Mouse (Mus musculus): ENCODE results near the gene Brd2. TPM values are rescaled to one million over a fixed set of nuclear protein-coding genes. Genes with fewer than 3 reads are reported as not detected.

Gene Brd2
- polyA plus RNA-seq, 1 experiment: 242 TPM

GRCm38 (mm10) chr17:34143461-34143860, 21.0 kb upstream of the Brd2 start:
- peak overlapping the region; percentile 73 for H3K4me3 ChIP-seq (replicated peaks)
- TF ChIP-seq GATA1 (IDR thresholded peaks at IDR 0.05; ENCODE audit: borderline replicate concordance, low read length): no peak
- TF ChIP-seq FLI1 (IDR thresholded peaks at IDR 0.05; ENCODE audit: low read length): no peak

GRCm38 (mm10) chr17:34143033-34143432, 20.6 kb upstream of the Brd2 start, which contains the start of gene H2-DMb2:
Gene H2-DMb2 (plus strand): TSS chr17:34143307.
- Histone ChIP-seq H3K4me1 (peaks cover 42% of the 10 kb centered on the region), H3K4me3 (replicated peaks) (peak within 1 kb of the TSS; percentile 73), H3K9me3 (no peaks in the 10 kb centered on the region), H3K36me3 (replicated peaks; ENCODE audit: low read length) (peaks cover 4% of the 10 kb centered on the region), H3K27me3 (replicated peaks) (peaks cover 28% of the 10 kb centered on the region)
- no peak for TF ChIP-seq FLI1 (IDR thresholded peaks at IDR 0.05; ENCODE audit: low read length)
- no peak for TF ChIP-seq GATA1 (IDR thresholded peaks at IDR 0.05; ENCODE audit: borderline replicate concordance, low read length)

More at GRCm38 (mm10) chr17:34143461-34143860, 21.0 kb upstream of the Brd2 start:
- Histone ChIP-seq H3K27me3 (replicated peaks) (peaks cover 25% of the 10 kb centered on the region), H3K4me1 (peaks cover 42% of the 10 kb centered on the region), H3K36me3 (replicated peaks; ENCODE audit: low read length) (no peaks in the 10 kb centered on the region), H3K9me3 (no peaks in the 10 kb centered on the region)

- Histone ChIP-seq H3K36me3 (replicated peaks; ENCODE audit: low read length) (peaks cover 9% of the 10 kb centered on the region), H3K4me3 (replicated peaks) (peak overlapping the region; percentile 73), H3K27me3 (replicated peaks) (peaks cover 30% of the 10 kb centered on the region), H3K4me1 (peaks cover 42% of the 10 kb centered on the region), H3K9me3 (no peaks in the 10 kb centered on the region)
- no peak for TF ChIP-seq GATA1 (IDR thresholded peaks at IDR 0.05; ENCODE audit: borderline replicate concordance, low read length)
- no peak for TF ChIP-seq FLI1 (IDR thresholded peaks at IDR 0.05; ENCODE audit: low read length)
Observed at GRCm38 (mm10) chr17:34142456-34143010, 20.1 kb upstream of the Brd2 start.

- Histone ChIP-seq H3K4me1 (peaks cover 46% of the 10 kb centered on the region), H3K27me3 (replicated peaks) (peaks cover 36% of the 10 kb centered on the region)
Observed at GRCm38 (mm10) chr17:34141448-34141847, 19.0 kb upstream of the Brd2 start.

GRCm38 (mm10) chr17:34140240-34140639, 17.8 kb upstream of the Brd2 start:
- H3K9me3 ChIP-seq: no peaks in the 10 kb centered on the region
- no peak for TF ChIP-seq GATA1 (IDR thresholded peaks at IDR 0.05; ENCODE audit: borderline replicate concordance, low read length)
- TF ChIP-seq FLI1 (IDR thresholded peaks at IDR 0.05; ENCODE audit: low read length): no peak
- no peak overlapping the region for H3K4me3 ChIP-seq (replicated peaks)
- H3K36me3 ChIP-seq (replicated peaks; ENCODE audit: low read length): peaks cover 11% of the 10 kb centered on the region
- H3K4me1 ChIP-seq: peaks cover 57% of the 10 kb centered on the region
- peaks cover 35% of the 10 kb centered on the region for H3K27me3 ChIP-seq (replicated peaks)

More at GRCm38 (mm10) chr17:34141448-34141847, 19.0 kb upstream of the Brd2 start:
- Histone ChIP-seq H3K4me3 (replicated peaks) (no peak overlapping the region), H3K9me3 (no peaks in the 10 kb centered on the region), H3K36me3 (replicated peaks; ENCODE audit: low read length) (peaks cover 11% of the 10 kb centered on the region)
- TF ChIP-seq GATA1 (IDR thresholded peaks at IDR 0.05; ENCODE audit: borderline replicate concordance, low read length): no peak
- no peak for TF ChIP-seq FLI1 (IDR thresholded peaks at IDR 0.05; ENCODE audit: low read length)

- Histone ChIP-seq H3K27me3 (replicated peaks) (peaks cover 35% of the 10 kb centered on the region), H3K4me3 (replicated peaks) (peak overlapping the region; percentile 23), H3K9me3 (no peaks in the 10 kb centered on the region), H3K36me3 (replicated peaks; ENCODE audit: low read length) (peaks cover 11% of the 10 kb centered on the region), H3K4me1 (peaks cover 65% of the 10 kb centered on the region)
- TF ChIP-seq GATA1 (IDR thresholded peaks at IDR 0.05; ENCODE audit: borderline replicate concordance, low read length): no peak
- no peak for TF ChIP-seq FLI1 (IDR thresholded peaks at IDR 0.05; ENCODE audit: low read length)
Observed at GRCm38 (mm10) chr17:34139416-34139815, 17.0 kb upstream of the Brd2 start.

GRCm38 (mm10) chr17:34138655-34139054, 16.2 kb upstream of the Brd2 start:
- Histone ChIP-seq H3K36me3 (replicated peaks; ENCODE audit: low read length) (peaks cover 11% of the 10 kb centered on the region), H3K9me3 (no peaks in the 10 kb centered on the region), H3K4me1 (peaks cover 71% of the 10 kb centered on the region), H3K4me3 (replicated peaks) (no peak overlapping the region), H3K27me3 (replicated peaks) (peaks cover 35% of the 10 kb centered on the region)
- TF ChIP-seq GATA1 (IDR thresholded peaks at IDR 0.05; ENCODE audit: borderline replicate concordance, low read length) (no peak), FLI1 (IDR thresholded peaks at IDR 0.05; ENCODE audit: low read length) (no peak)

DNA sequence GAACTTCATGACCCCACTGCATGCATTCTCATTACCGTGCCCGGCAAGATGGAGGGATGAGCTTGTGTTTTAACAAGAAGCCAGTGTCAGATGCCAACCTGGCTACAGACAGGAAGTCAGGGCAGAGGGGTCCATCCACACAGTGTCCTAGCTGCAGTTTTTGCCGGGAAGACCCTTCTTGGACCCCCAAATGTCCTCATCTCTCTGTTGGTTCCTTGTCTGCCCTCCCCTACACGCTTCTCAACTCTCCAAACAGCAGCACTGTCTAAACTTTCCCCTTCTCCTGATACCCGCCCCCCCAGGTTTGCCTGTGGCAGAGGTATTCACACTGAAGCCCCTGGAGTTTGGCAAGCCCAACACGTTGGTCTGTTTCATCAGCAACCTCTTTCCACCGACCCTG, 15.2 kb upstream of the Brd2 start:
- Histone ChIP-seq H3K9me3 (no peaks in the 10 kb centered on the region), H3K27me3 (replicated peaks) (peaks cover 35% of the 10 kb centered on the region), H3K4me3 (replicated peaks) (no peak overlapping the region), H3K4me1 (peaks cover 64% of the 10 kb centered on the region), H3K36me3 (replicated peaks; ENCODE audit: low read length) (peaks cover 11% of the 10 kb centered on the region)
- TF ChIP-seq FLI1 (IDR thresholded peaks at IDR 0.05; ENCODE audit: low read length) (no peak), GATA1 (IDR thresholded peaks at IDR 0.05; ENCODE audit: borderline replicate concordance, low read length) (no peak)

DNA sequence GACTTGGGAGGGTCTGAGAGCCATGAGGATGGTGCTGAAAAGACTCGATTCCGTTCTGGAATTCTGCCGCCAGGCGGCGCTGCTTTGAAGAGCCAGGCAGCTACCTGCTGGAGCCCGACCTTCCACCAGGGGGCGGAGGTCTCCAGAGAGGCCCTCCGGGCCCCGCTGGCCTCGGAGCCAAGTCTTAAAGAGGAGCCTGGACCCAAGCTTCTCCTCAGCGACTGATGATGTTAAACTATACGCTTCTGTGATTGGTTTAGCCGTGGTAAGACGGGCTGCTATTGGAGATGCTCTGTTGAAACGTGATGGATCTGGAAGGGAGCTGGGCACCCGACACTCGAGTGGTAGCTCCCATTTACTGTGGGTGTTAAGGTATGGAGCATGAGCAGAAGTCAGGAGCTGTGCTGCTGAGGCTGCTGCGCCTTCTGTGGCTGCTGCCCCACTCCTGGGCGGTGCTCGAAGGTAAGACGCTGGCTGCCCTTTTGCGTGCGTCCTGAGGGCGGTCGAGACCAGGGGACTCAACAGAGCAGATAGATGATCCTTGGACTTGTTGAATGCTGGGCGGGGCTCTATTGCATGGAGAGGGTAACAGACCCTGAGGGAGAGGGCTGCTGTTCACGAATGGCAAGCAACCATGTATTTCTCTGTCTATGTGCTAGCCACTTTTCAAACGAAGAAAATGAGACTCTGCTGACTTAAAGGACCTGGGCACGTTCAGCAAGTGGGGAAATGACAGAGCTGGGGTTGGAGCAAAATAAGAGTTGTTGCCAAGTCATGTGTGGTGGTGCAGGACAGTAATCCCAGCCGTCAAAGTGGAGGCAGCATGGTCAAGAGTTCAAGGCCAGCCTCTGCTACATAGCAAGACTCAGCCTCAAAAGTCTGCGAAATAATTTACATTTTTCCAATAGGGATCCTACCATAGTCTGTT, 13.1 kb upstream of the Brd2 start:
- no peak for TF ChIP-seq FLI1 (IDR thresholded peaks at IDR 0.05; ENCODE audit: low read length)
- no peak for TF ChIP-seq GATA1 (IDR thresholded peaks at IDR 0.05; ENCODE audit: borderline replicate concordance, low read length)
- no peaks in the 10 kb centered on the region for H3K9me3 ChIP-seq
- peaks cover 11% of the 10 kb centered on the region for H3K36me3 ChIP-seq (replicated peaks; ENCODE audit: low read length)
- H3K4me1 ChIP-seq: peaks cover 51% of the 10 kb centered on the region
- H3K27me3 ChIP-seq (replicated peaks): peaks cover 32% of the 10 kb centered on the region
- H3K4me3 ChIP-seq (replicated peaks): peak overlapping the region; percentile 93

- no peak for TF ChIP-seq FLI1 (IDR thresholded peaks at IDR 0.05; ENCODE audit: low read length)
- TF ChIP-seq GATA1 (IDR thresholded peaks at IDR 0.05; ENCODE audit: borderline replicate concordance, low read length): no peak
- Histone ChIP-seq H3K4me1 (peaks cover 51% of the 10 kb centered on the region), H3K36me3 (replicated peaks; ENCODE audit: low read length) (peaks cover 12% of the 10 kb centered on the region), H3K4me3 (replicated peaks) (no peak overlapping the region), H3K27me3 (replicated peaks) (peaks cover 24% of the 10 kb centered on the region), H3K9me3 (no peaks in the 10 kb centered on the region)
Observed at GRCm38 (mm10) chr17:34134451-34134850, 12.0 kb upstream of the Brd2 start.
